Mouse (Mus musculus) WW6 (cell line): ENCODE data around the gene Leng9.
A peak's percentile ranks its signal among the peaks of the same experiment; 100 is the strongest.

Experiments used
- DNase-seq: peaks from one replicate; pipeline ENCODE4 v3.0.0-alpha.2; 2013; ENCODE audit warnings: low read depth, low spot score

Gene Leng9

GRCm38 (mm10) chr7:4144766-4145551 lies 5.2 kb downstream of the Leng9 start:
- DNase-seq: no peak

- DNase-seq: no peak
Observed at GRCm38 (mm10) chr7:4144046-4144445, 6.1 kb downstream of the Leng9 start.

- DNase-seq: no peak
Observed at GRCm38 (mm10) chr7:4143506-4143905, 6.7 kb downstream of the Leng9 start.

GRCm38 (mm10) chr7:4142796-4143445 lies 7.3 kb downstream of the Leng9 start:
- no peak for DNase-seq

- no peak for DNase-seq
Observed at GRCm38 (mm10) chr7:4141648-4142325, 8.4 kb downstream of the Leng9 start.

GRCm38 (mm10) chr7:4139391-4139790 lies 10.8 kb downstream of the Leng9 start:
- DNase-seq: no peak

- DNase-seq: no peak
Observed at GRCm38 (mm10) chr7:4138671-4139070, 11.5 kb downstream of the Leng9 start.

- DNase-seq: no peak
Observed at GRCm38 (mm10) chr7:4138181-4138580, 12.0 kb downstream of the Leng9 start.

GRCm38 (mm10) chr7:4137746-4138145 lies 12.4 kb downstream of the Leng9 start:
- DNase-seq: no peak

GRCm38 (mm10) chr7:4136771-4137531 lies 13.2 kb downstream of the Leng9 start, which contains the start of gene Leng8:
Leng8 (plus strand) TSS chr7:4137039.
- DNase-seq: peak; percentile 95

GRCm38 (mm10) chr7:4136404-4136770 lies 13.8 kb downstream of the Leng9 start:
- DNase-seq: no peak

GRCm38 (mm10) chr7:4134911-4135310 lies 15.3 kb downstream of the Leng9 start:
- DNase-seq: no peak

GRCm38 (mm10) chr7:4132998-4133397 lies 17.2 kb downstream of the Leng9 start:
- no peak for DNase-seq

- no peak for DNase-seq
Observed at GRCm38 (mm10) chr7:4132581-4132980, 17.6 kb downstream of the Leng9 start.

- no peak for DNase-seq
Observed at GRCm38 (mm10) chr7:4131964-4132363, 18.2 kb downstream of the Leng9 start.

GRCm38 (mm10) chr7:4130686-4131452 lies 19.3 kb downstream of the Leng9 start:
- no peak for DNase-seq

- no peak for DNase-seq
Observed at GRCm38 (mm10) chr7:4128860-4129259, 21.3 kb downstream of the Leng9 start.

GRCm38 (mm10) chr7:4127894-4128293 lies 22.3 kb downstream of the Leng9 start:
- no peak for DNase-seq

GRCm38 (mm10) chr7:4126992-4127785 lies 23.0 kb downstream of the Leng9 start:
- DNase-seq: no peak

- no peak for DNase-seq
Observed at GRCm38 (mm10) chr7:4125306-4125705, 24.9 kb downstream of the Leng9 start.
